Mouse (Mus musculus) embryonic facial prominence, embryonic 10.5 days (tissue): ENCODE results near the gene Arhgap27. TPM values are rescaled to one million over a fixed set of nuclear protein-coding genes. Genes with fewer than 3 reads are reported as not detected.
A peak's percentile ranks its signal among the peaks of the same experiment; 100 is the strongest.

Experiments
- DNase-seq: peaks from one replicate; pipeline ENCODE4 v3.0.0-alpha.2; 2017; ENCODE audit warnings: low spot score
- H3K27ac ChIP-seq: fragments of 300-500 bp; sonication (generic); replicated peaks from 2 replicates; pipeline ENCODE4 v1.5.1; 2016; ENCODE audit warnings: mild to moderate bottlenecking
- H3K27me3 ChIP-seq: fragments of 300-500 bp; sonication (generic); replicated peaks from 2 replicates; pipeline ENCODE4 v1.6.1; 2016; ENCODE audit warnings: low read depth, mild to moderate bottlenecking; ENCODE audit not compliant: poor library complexity, severe bottlenecking
- H3K36me3 ChIP-seq: fragments of 300-500 bp; sonication (generic); replicated peaks from 2 replicates; pipeline ENCODE4 v1.6.1; 2016; ENCODE audit warnings: mild to moderate bottlenecking, moderate library complexity
- H3K4me1 ChIP-seq: fragments of 300-500 bp; sonication (generic); 2 replicates; pipeline ENCODE4 v1.6.1; 2016
- H3K4me3 ChIP-seq: fragments of 300-500 bp; sonication (generic); 2 replicates; pipeline ENCODE4 v1.5.1; 2016; ENCODE audit warnings: mild to moderate bottlenecking, moderate library complexity
- H3K9me3 ChIP-seq: fragments of 300-500 bp; sonication (generic); 2 replicates; pipeline ENCODE4 v1.6.1; 2016; ENCODE audit warnings: mild to moderate bottlenecking
- WGBS: fragments of 180-500 bp; shearing (Covaris S2); methylation state at CpG from one replicate; pipeline ENCODE4 v1.1.7; 2016; 5-methylcytosine and 5-hydroxymethylcytosine counted together
- polyA plus RNA-seq: library from polyadenylated mRNA; unstranded; fragments of >200 nt; fragmentation: Nextera tagmentation; extraction: Ambion mirVana; gene quantifications from 2 replicates; pipeline ENCODE4 v1.2.1, GENCODE M21; 2016

Arhgap27 gene
- polyA plus RNA-seq, 1 experiment from 2014 or later = 5.8 TPM

GRCm38 (mm10) chr11:103349699-103350098 is 13.8 kb downstream of the Arhgap27 start:
- no peak overlapping the region for H3K27ac ChIP-seq
- peaks cover 9% of the 10 kb centered on the region; the same call in 1 of the 2 replicates for H3K9me3 ChIP-seq
- H3K27me3 ChIP-seq = peaks cover 2% of the 10 kb centered on the region
- WGBS = 84% methylated on average over 2 of the region's 2 CpGs
- no peak overlapping the region for H3K4me3 ChIP-seq
- H3K36me3 ChIP-seq = 0 out of 2 replicates have a peak, but pooled peaks cover 3% of the 10 kb centered on the region
- peaks cover 4% of the 10 kb centered on the region; the same call in 1 of the 2 replicates for H3K4me1 ChIP-seq
- no peak for DNase-seq

GRCm38 (mm10) chr11:103346657-103347056 is 16.8 kb downstream of the Arhgap27 start:
- Histone ChIP-seq H3K4me3 (no peak overlapping the region), H3K9me3 (no peaks in the 10 kb centered on the region), H3K27ac (no peak overlapping the region), H3K36me3 (no peaks in the 10 kb centered on the region), H3K4me1 (peaks cover 7% of the 10 kb centered on the region; the same call in 1 of the 2 replicates), H3K27me3 (no peaks in the 10 kb centered on the region)
- no peak for DNase-seq
- whole genome bisulfite sequencing = 80% methylated on average over 5 of the region's 5 CpGs

GRCm38 (mm10) chr11:103346236-103346635 is 17.3 kb downstream of the Arhgap27 start:
- Histone ChIP-seq H3K4me3 (no peak overlapping the region), H3K36me3 (no peaks in the 10 kb centered on the region), H3K9me3 (no peaks in the 10 kb centered on the region), H3K27ac (no peak overlapping the region), H3K27me3 (no peaks in the 10 kb centered on the region), H3K4me1 (peaks cover 7% of the 10 kb centered on the region; the same call in 1 of the 2 replicates)
- DNase-seq = no peak
- WGBS = 83% methylated on average over 7 of the region's 7 CpGs

GRCm38 (mm10) chr11:103345408-103346091 is 17.9 kb downstream of the Arhgap27 start:
- DNase-seq = no peak
- Histone ChIP-seq H3K36me3 (no peaks in the 10 kb centered on the region), H3K9me3 (no peaks in the 10 kb centered on the region), H3K27ac (no peak overlapping the region), H3K4me1 (peaks cover 11% of the 10 kb centered on the region), H3K27me3 (no peaks in the 10 kb centered on the region), H3K4me3 (no peak overlapping the region)
- WGBS = 85% methylated on average over 7 of the region's 7 CpGs

DNA sequence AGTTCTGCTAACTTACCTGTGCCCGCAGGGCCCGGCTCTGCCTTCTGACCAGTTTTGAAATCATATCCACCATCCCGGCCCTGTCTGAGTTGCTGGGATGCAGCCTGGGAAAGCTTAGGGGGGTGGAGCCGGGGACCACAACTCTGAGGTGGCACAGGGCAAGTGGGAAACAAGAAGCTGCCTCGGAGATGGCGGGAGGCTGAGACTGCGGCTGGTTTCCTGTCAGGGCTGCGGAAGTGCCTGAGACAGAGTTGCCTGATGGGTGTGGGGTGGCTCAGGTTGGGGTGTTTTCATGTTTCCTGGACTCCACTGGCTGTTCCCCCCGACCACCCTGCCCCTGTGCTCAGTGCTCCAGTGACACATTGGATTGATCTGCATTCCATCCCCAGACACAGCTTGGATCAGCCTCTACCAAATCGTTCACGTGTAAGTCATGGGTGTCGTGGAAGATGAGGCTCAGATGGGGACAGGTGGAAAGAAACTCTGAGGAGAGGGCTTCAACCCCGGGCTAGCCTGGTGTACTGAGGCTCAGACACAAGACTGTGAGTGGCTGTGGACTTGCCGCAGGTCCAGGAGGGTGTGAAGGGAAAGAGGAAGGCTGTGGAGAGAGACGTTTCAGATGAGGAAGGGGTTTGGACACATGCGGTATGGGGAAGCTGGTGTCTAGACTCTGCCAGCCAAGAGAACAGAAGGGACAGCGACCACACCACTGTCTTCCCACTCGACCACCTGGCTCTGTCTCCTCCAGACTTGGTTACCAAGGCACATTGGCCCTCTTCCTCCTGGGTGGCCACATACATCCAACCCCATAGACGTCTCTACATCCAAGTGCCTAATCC is 18.8 kb downstream of the Arhgap27 start:
- Histone ChIP-seq H3K27ac (no peak overlapping the region), H3K4me3 (no peak overlapping the region), H3K4me1 (peaks cover 20% of the 10 kb centered on the region), H3K9me3 (no peaks in the 10 kb centered on the region), H3K27me3 (0 out of 2 replicates have a peak, but pooled peaks cover 4% of the 10 kb centered on the region), H3K36me3 (no peaks in the 10 kb centered on the region)
- no peak for DNase-seq
- whole genome bisulfite sequencing = 74% methylated on average over 19 of the region's 19 CpGs

DNA sequence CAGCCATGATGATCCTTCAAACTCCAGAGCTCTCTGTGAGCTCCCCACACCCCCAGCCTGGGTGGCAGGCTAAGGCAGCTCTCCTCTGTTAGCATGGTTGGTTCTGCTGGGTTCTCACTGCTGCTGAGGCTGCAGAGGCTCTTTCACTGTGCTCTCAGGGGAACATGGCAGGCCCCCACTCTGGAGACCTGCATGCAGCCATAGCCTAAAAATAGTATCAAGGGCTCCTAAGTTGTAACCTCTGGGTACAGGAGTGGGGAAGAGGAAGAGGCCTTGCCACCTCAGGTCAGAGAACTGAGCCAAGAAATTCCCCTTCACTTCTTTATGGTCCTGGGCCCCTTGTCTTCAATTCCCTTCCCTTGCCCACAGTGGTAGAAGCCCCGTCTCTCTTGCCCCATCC is 19.6 kb downstream of the Arhgap27 start:
- no peak for DNase-seq
- Histone ChIP-seq H3K4me1 (peaks cover 24% of the 10 kb centered on the region), H3K27ac (0 out of 2 replicates have a peak overlapping the region, but pooled peaks have one; percentile 10), H3K4me3 (no peak overlapping the region), H3K9me3 (no peaks in the 10 kb centered on the region), H3K27me3 (0 out of 2 replicates have a peak, but pooled peaks cover 4% of the 10 kb centered on the region), H3K36me3 (no peaks in the 10 kb centered on the region)
- WGBS = 94% methylated on average over 1 of the region's 1 CpGs

GRCm38 (mm10) chr11:103343063-103343462 is 20.4 kb downstream of the Arhgap27 start:
- Histone ChIP-seq H3K27me3 (0 out of 2 replicates have a peak, but pooled peaks cover 4% of the 10 kb centered on the region), H3K36me3 (no peaks in the 10 kb centered on the region), H3K4me3 (no peak overlapping the region), H3K4me1 (peaks cover 24% of the 10 kb centered on the region), H3K9me3 (no peaks in the 10 kb centered on the region), H3K27ac (no peak overlapping the region)
- WGBS = 83% methylated on average over 6 of the region's 6 CpGs
- no peak for DNase-seq

GRCm38 (mm10) chr11:103340677-103341076 is 22.8 kb downstream of the Arhgap27 start:
- peaks cover 19% of the 10 kb centered on the region for H3K4me1 ChIP-seq
- 49% methylated on average over 7 of the region's 7 CpGs for WGBS
- H3K9me3 ChIP-seq = no peaks in the 10 kb centered on the region

DNA sequence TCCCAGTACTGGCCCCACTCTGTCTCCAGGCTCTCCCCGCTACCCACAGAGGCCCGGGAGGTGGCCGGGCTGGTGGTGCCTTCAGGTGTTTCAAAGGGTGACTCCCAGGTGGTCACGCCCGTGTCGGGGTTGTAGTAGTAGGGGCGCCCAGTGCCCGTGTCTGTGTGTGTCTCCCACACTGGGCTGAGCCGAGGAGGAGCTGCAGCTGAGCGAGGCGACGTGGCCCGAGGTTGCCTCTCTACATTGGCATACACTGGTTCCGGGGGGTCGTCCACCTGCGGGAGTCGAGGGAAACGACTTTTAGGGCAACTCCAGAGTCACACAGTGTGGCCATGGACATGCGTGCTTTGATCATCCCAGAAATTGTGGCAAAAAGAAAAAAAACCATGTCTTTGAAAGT is 23.4 kb downstream of the Arhgap27 start:
- no peaks in the 10 kb centered on the region for H3K36me3 ChIP-seq
- DNase-seq = no peak
- H3K27ac ChIP-seq = no peak overlapping the region
- H3K4me3 ChIP-seq = peak overlapping the region; percentile 23; the same call in 1 of the 2 replicates
- whole genome bisulfite sequencing = 74% methylated on average over 19 of the region's 19 CpGs
- H3K4me1 ChIP-seq = peaks cover 19% of the 10 kb centered on the region
- peaks cover 17% of the 10 kb centered on the region for H3K27me3 ChIP-seq
- H3K9me3 ChIP-seq = no peaks in the 10 kb centered on the region

More at GRCm38 (mm10) chr11:103340677-103341076, 22.8 kb downstream of the Arhgap27 start:
- Histone ChIP-seq H3K4me3 (no peak overlapping the region), H3K36me3 (no peaks in the 10 kb centered on the region), H3K27me3 (peaks cover 12% of the 10 kb centered on the region), H3K27ac (no peak overlapping the region)
- no peak for DNase-seq

DNA sequence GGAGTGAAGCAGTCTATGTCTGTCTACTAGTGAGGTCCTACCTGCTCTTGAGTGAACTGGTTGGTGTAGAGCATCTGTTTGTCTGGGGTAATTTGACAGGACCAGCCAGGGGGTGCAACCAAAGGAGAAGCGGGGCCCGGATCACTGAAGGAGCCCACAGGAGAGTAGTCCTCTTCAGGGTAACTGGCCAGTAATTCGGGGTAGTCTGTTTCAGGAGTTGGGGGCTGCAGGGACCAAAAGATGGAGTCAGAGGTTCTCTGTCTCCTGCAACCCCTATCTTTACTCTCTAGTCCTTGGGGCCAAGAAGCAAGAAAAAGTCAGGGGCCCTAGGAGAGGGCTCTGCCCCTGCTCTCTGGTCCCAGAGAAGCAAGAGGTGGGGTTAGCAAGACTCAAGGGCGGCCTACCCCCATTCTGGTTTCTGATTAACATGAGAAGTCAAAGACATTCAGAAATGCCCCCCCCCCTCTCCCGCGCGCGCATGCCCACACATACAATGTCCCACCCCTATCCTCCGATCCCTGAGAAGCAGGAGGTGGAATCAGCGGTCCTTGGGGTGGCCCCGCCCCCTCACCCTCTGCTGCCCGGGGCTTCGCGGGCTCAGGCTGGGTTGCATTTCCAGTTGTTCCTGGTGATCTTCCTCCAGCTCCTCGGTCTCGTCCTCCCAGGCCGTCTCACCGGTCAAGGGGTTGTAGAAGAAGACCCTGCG is 23.9 kb downstream of the Arhgap27 start:
- H3K27me3 ChIP-seq = peaks cover 23% of the 10 kb centered on the region
- H3K9me3 ChIP-seq = no peaks in the 10 kb centered on the region
- H3K36me3 ChIP-seq = no peaks in the 10 kb centered on the region
- H3K27ac ChIP-seq = no peak overlapping the region
- 39% methylated on average over 19 of the region's 19 CpGs for WGBS
- DNase-seq = peak; percentile 54
- H3K4me1 ChIP-seq = peaks cover 19% of the 10 kb centered on the region
- H3K4me3 ChIP-seq = peak overlapping the region; percentile 23; the same call in 1 of the 2 replicates

- H3K9me3 ChIP-seq = no peaks in the 10 kb centered on the region
- H3K4me3 ChIP-seq = no peak overlapping the region
- peaks cover 32% of the 10 kb centered on the region for H3K27me3 ChIP-seq
- no peak for DNase-seq
- H3K27ac ChIP-seq = no peak overlapping the region
- 94% methylated on average over 6 of the region's 6 CpGs for WGBS
- no peaks in the 10 kb centered on the region for H3K36me3 ChIP-seq
- H3K4me1 ChIP-seq = peaks cover 24% of the 10 kb centered on the region
These were observed 24.8 kb downstream of the Arhgap27 start for GRCm38 (mm10) chr11:103338671-103339070.

DNA sequence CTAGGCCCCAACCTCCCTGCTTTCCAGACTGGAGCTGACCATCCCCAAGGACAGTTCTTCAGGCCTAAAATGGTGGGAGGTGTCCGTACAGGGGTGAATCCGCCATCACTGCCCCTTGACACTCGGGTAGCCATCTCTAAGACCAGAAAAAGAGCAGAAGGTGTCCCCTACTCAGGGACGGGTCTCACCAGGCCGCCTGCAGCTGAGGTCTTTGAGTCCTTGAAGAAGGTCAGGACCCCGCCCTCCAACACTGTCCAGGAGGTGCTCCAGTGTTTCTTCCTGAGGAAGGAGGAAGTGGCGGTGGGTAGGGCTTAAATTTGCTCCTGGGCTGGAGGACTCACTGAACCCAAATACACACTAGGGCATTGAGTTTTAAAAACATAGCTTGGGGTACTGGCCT is 25.4 kb downstream of the Arhgap27 start:
- 81% methylated on average over 7 of the region's 7 CpGs for WGBS
- Histone ChIP-seq H3K27me3 (peaks cover 38% of the 10 kb centered on the region), H3K4me3 (no peak overlapping the region), H3K36me3 (no peaks in the 10 kb centered on the region), H3K4me1 (peaks cover 29% of the 10 kb centered on the region), H3K9me3 (no peaks in the 10 kb centered on the region), H3K27ac (no peak overlapping the region)
- DNase-seq = no peak
